Mouse (Mus musculus): ENCODE data around the gene Mrnip.

DNA sequence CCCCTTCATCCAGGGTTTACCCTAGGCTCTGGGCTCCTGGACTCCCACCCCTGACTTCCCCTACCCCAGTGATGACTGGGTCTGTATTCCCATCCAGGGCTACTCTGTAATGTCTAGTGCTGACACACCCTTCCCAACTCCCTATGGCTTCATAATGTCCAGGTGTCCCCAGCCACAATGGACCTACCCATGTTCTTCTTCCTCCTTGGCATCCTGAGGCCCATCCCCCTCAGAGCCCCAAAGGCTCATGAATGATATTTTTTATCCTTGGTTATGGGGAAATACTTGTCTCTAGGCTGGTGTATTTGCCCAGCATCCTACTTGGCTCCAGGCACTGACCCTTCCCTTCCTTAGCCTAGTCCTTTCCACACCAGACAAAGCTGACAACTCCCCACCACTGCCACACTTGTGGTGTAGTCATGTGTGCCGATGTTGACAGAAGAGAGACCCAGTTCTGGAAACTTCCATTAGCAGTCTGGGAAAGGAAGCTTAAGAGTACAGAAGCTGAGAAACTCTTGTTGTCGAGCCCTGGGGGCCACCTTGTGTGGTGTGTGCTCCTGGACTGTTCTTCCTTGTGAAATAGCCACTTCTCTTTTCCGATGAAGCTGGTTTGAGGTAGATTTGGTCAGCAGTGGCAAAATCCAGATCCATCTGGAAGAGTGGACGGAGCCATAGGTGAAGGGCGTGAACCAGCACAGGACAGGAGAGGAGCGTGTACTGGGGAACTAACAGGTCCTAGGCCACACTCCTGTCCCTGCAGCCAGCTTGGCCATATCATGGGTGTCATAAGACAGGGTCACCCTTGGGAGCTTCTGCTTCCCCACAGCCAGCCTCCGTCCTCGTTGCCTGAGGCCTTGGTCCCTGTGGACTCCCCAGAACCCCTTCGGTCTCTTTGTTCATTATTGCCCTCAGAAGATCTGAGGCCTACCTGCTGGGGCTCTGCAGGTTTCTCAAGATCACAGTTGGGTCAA lies 64.9 kb downstream of the Mrnip start:
- no peak for TF ChIP-seq CTCF (IDR thresholded peaks at IDR 0.05; ENCODE audit: low read depth)
- no peak for TF ChIP-seq EP300 (IDR thresholded peaks at IDR 0.05; ENCODE audit: low read depth)

Measured in liver, embryonic 14.5 days (tissue).